ENCODE assay signal across 28 mouse cellular contexts in genomic region chr2:145755864-145756822, GRCm38 (mm10).
DNase-seq lines count a peak whose midpoint lies in the region; ATAC-seq and TF ChIP-seq lines count a peak whose summit lies in the region.
"Had no signal": no experiment of that assay in that cellular context is flagged by ENCODE, and none has a peak within 500 bp of the region (broad histone marks: within the 10 kb centered on the region; RNA-seq: fewer than 3 reads in every experiment).

No protein-coding gene starts in this region.

- 52% methylated on average over 12 of the region's 12 CpGs for WGBS in kidney, embryonic 14.5 days
- 72% methylated on average over 12 of the region's 12 CpGs for WGBS in lung, postnatal 0 days
- WGBS in lung, adult 2 months = 60% methylated on average over 12 of the region's 12 CpGs

- H3K4me3 ChIP-seq in kidney, embryonic 14.5 days (ENCODE audit: low read length) = no peak overlapping the region
- H3K4me3 ChIP-seq in lung, postnatal 0 days (ENCODE audit: low read depth, low read length) = no peak overlapping the region
- no peak overlapping the region for H3K4me3 ChIP-seq in lung, adult 2 months (replicated peaks; ENCODE audit: extremely low read depth, low read depth, low read length)
- H3K4me3 ChIP-seq: hindbrain, embryonic 10.5 days; hindbrain, embryonic 15.5 days; liver, embryonic 15.5 days; lung, embryonic 15.5 days; stomach, embryonic 15.5 days had no signal

- peak; percentile 91 for DNase-seq in heart, adult 11 months
- DNase-seq in heart, adult 9 months (ENCODE audit: low spot score in 2 of 2) = no peak
- no peak for DNase-seq in kidney, adult 18-20 months
- DNase-seq in lung, postnatal 0 days (ENCODE audit: low spot score) = peak; percentile 29
- DNase-seq in lung, adult 2 months = no peak
- peak; percentile 25 for DNase-seq in fibroblast of lung, adult 2 months (ENCODE audit: low read depth)
- no peak for DNase-seq in cerebellum, postnatal 4 days (ENCODE audit: low spot score in 2 of 2)
- DNase-seq: adrenal gland, postnatal 14 days; cerebellum, adult 11 months; cerebellum, adult 9-10 months; gastrocnemius, postnatal 14 days; kidney, adult 8-10 months; kidney, postnatal 36 days; right cerebral cortex, postnatal 25 days; thymus, postnatal 14 days had no signal

- no peaks in the 10 kb centered on the region for H3K27me3 ChIP-seq in kidney, embryonic 14.5 days (ENCODE audit: control insufficient read depth, insufficient read depth, low read length)
- no peaks in the 10 kb centered on the region for H3K27me3 ChIP-seq in lung, postnatal 0 days (replicated peaks; ENCODE audit: insufficient read depth, low read length)
- H3K27me3 ChIP-seq: hindbrain, embryonic 15.5 days; liver, embryonic 15.5 days; lung, embryonic 15.5 days; stomach, embryonic 15.5 days had no signal

- H3K36me3 ChIP-seq in kidney, embryonic 14.5 days (ENCODE audit: control insufficient read depth, insufficient read depth, low read length) = peaks cover 2% of the 10 kb centered on the region; the same call in 1 of the 2 replicates
- no peaks in the 10 kb centered on the region for H3K36me3 ChIP-seq in lung, postnatal 0 days (ENCODE audit: insufficient read depth, low read length)
- H3K36me3 ChIP-seq: G1E; hindbrain, embryonic 10.5 days; hindbrain, embryonic 15.5 days; liver, embryonic 15.5 days; lung, embryonic 15.5 days; stomach, embryonic 15.5 days had no signal

- no peaks in the 10 kb centered on the region for H3K4me1 ChIP-seq in kidney, embryonic 14.5 days (ENCODE audit: control insufficient read depth, insufficient read depth, low read length)
- no peaks in the 10 kb centered on the region for H3K4me1 ChIP-seq in lung, postnatal 0 days (ENCODE audit: insufficient read depth, low read depth, low read length)
- H3K4me1 ChIP-seq in lung, adult 2 months (ENCODE audit: control insufficient read depth, insufficient read depth, low read length) = peaks cover 10% of the 10 kb centered on the region
- H3K4me1 ChIP-seq: hindbrain, embryonic 15.5 days; liver, embryonic 15.5 days; lung, embryonic 15.5 days; stomach, embryonic 15.5 days had no signal

- TF ChIP-seq CTCF in lung, postnatal 0 days (IDR thresholded peaks at IDR 0.05) = no peak
- TF ChIP-seq CTCF in lung, adult 2 months (IDR thresholded peaks at IDR 0.05; ENCODE audit: insufficient read depth, low read length) = no peak

- peak; percentile 32; the same call in 1 of the 2 replicates for ATAC-seq in kidney, embryonic 14.5 days (ENCODE audit: low FRiP score, low TSS enrichment)
- peak; percentile 73 for ATAC-seq in lung, postnatal 0 days
- ATAC-seq: forebrain, embryonic 14.5 days; inflammation-experienced regulatory T-cells, adult 6 months; midbrain, embryonic 16.5 days had no signal

- peak; percentile 84 for TF ChIP-seq EP300 in lung, postnatal 0 days (IDR thresholded peaks at IDR 0.05)

- no peak overlapping the region for H3K9ac ChIP-seq in kidney, embryonic 14.5 days (ENCODE audit: low read depth, low read length)
- H3K9ac ChIP-seq in lung, postnatal 0 days (replicated peaks; ENCODE audit: low read depth) = no peak overlapping the region
- H3K9ac ChIP-seq: hindbrain, embryonic 15.5 days; liver, embryonic 15.5 days; lung, embryonic 15.5 days; stomach, embryonic 15.5 days had no signal

- no peak for TF ChIP-seq POLR2A in lung, adult 2 months (IDR thresholded peaks at IDR 0.05; ENCODE audit: borderline replicate concordance, extremely low read depth, low read depth, low read length)

- no peak overlapping the region for H3K4me2 ChIP-seq in kidney, embryonic 14.5 days (replicated peaks; ENCODE audit: low read depth, low read length)
- H3K4me2 ChIP-seq in lung, postnatal 0 days (replicated peaks; ENCODE audit: low read depth, low read length) = no peak overlapping the region
- H3K4me2 ChIP-seq: heart, embryonic 11.5 days; hindbrain, embryonic 15.5 days; liver, embryonic 15.5 days; lung, embryonic 15.5 days; midbrain, embryonic 11.5 days; stomach, embryonic 15.5 days had no signal

- H3K9me3 ChIP-seq in kidney, embryonic 14.5 days (ENCODE audit: control insufficient read depth, low read length) = no peaks in the 10 kb centered on the region
- H3K9me3 ChIP-seq in lung, postnatal 0 days (ENCODE audit: low read length) = no peaks in the 10 kb centered on the region
- H3K9me3 ChIP-seq: hindbrain, embryonic 10.5 days; hindbrain, embryonic 15.5 days; liver, embryonic 15.5 days; lung, embryonic 15.5 days; stomach, embryonic 15.5 days had no signal

- H3K27ac ChIP-seq in kidney, embryonic 14.5 days (ENCODE audit: low read depth, low read length) = no peak overlapping the region
- H3K27ac ChIP-seq in lung, postnatal 0 days (ENCODE audit: low read length) = no peak overlapping the region
- H3K27ac ChIP-seq: hindbrain, embryonic 10.5 days; hindbrain, embryonic 15.5 days; liver, embryonic 15.5 days; lung, embryonic 15.5 days; macrophage; stomach, embryonic 15.5 days had no signal

Comparison
In these comparisons a context has a peak if more than half of its experiments do, and no peak if none do; other contexts are left out.
1. DNase-seq: peak in heart, adult 11 months (single experiment), lung, postnatal 0 days (single experiment) and fibroblast of lung, adult 2 months (single experiment); none in heart, adult 9 months (0 of 2), kidney, adult 18-20 months (single experiment), lung, adult 2 months (single experiment) and cerebellum, postnatal 4 days (0 of 2).